Mouse (Mus musculus) embryo, embryonic 11.5 days (tissue): ENCODE data around the gene Slc35f4.
A peak's percentile ranks its signal among the peaks of the same experiment; 100 is the strongest.

Source experiments
- DNase-seq: peaks from one replicate; pipeline ENCODE4 v3.0.0-alpha.2; 2012; ENCODE audit warnings: low read depth, low spot score

Slc35f4 gene

GRCm38 (mm10) chr14:49525931-49526291 is at the start of gene Slc35f4:
TSS of gene Slc35f4 (minus strand) at chr14:49526046.
- no peak for DNase-seq

GRCm38 (mm10) chr14:49568369-49568768 is 42.5 kb upstream of the Slc35f4 start:
- peak; percentile 1 for DNase-seq

- no peak for DNase-seq
Observed at GRCm38 (mm10) chr14:49560706-49561105, 34.9 kb upstream of the Slc35f4 start.

- no peak for DNase-seq
Observed at GRCm38 (mm10) chr14:49540104-49540503, 14.3 kb upstream of the Slc35f4 start.

- peak; percentile 72 for DNase-seq
Observed at GRCm38 (mm10) chr14:49525176-49525930, 493 bp downstream of the Slc35f4 start.

GRCm38 (mm10) chr14:49524665-49525064 is 1.2 kb downstream of the Slc35f4 start:
- DNase-seq, result no peak

- no peak for DNase-seq
Observed at GRCm38 (mm10) chr14:49515096-49515665, 10.7 kb downstream of the Slc35f4 start.

- DNase-seq, result no peak
Observed at GRCm38 (mm10) chr14:49514137-49514536, 11.7 kb downstream of the Slc35f4 start.

- DNase-seq, result no peak
Observed at GRCm38 (mm10) chr14:49495192-49495591, 30.7 kb downstream of the Slc35f4 start.

GRCm38 (mm10) chr14:49493793-49494192 is 32.1 kb downstream of the Slc35f4 start:
- DNase-seq, result no peak

GRCm38 (mm10) chr14:49492506-49492905 is 33.3 kb downstream of the Slc35f4 start:
- no peak for DNase-seq

GRCm38 (mm10) chr14:49476602-49477001 is 49.2 kb downstream of the Slc35f4 start:
- no peak for DNase-seq

GRCm38 (mm10) chr14:49461761-49462160 is 64.1 kb downstream of the Slc35f4 start:
- DNase-seq, result no peak

GRCm38 (mm10) chr14:49460799-49461198 is 65.0 kb downstream of the Slc35f4 start:
- no peak for DNase-seq

- DNase-seq, result no peak
Observed at GRCm38 (mm10) chr14:49454283-49454914, 71.4 kb downstream of the Slc35f4 start.

GRCm38 (mm10) chr14:49453782-49454181 is 72.1 kb downstream of the Slc35f4 start:
- no peak for DNase-seq

GRCm38 (mm10) chr14:49447669-49448068 is 78.2 kb downstream of the Slc35f4 start:
- no peak for DNase-seq

GRCm38 (mm10) chr14:49446461-49446860 is 79.4 kb downstream of the Slc35f4 start:
- no peak for DNase-seq

GRCm38 (mm10) chr14:49436811-49437210 is 89.0 kb downstream of the Slc35f4 start:
- no peak for DNase-seq

GRCm38 (mm10) chr14:49431821-49432220 is 94.0 kb downstream of the Slc35f4 start:
- no peak for DNase-seq

GRCm38 (mm10) chr14:49392482-49392881 is 133.4 kb downstream of the Slc35f4 start:
- no peak for DNase-seq

GRCm38 (mm10) chr14:49362161-49362560 is 163.7 kb downstream of the Slc35f4 start:
- no peak for DNase-seq

GRCm38 (mm10) chr14:49355561-49355960 is 170.3 kb downstream of the Slc35f4 start:
- no peak for DNase-seq
